Mouse (Mus musculus) gonadal fat pad, adult 2 months (tissue): Measurements from ENCODE around the gene Gm10486. TPM values are rescaled to one million over a fixed set of nuclear protein-coding genes. Genes with fewer than 3 reads are reported as not detected.
"Not testable (repeated sequence)": the region's sequence is repeated elsewhere in the genome, so short reads cannot be mapped to it uniquely, and the experiment has no call there.

ENCODE experiments used
- DNase-seq: peaks from one replicate; pipeline ENCODE4 v3.0.0-alpha.2; 2012; ENCODE audit warnings: low read depth
- polyA plus RNA-seq: library from polyadenylated mRNA; depleted of rRNA; stranded (reverse); fragments of >200 nt; gene quantifications from 2 replicates; pipeline ENCODE4 v1.2.3, GENCODE M21; 2012; rRNA removed

The Gm10486 gene
- not detected in 2 replicates for polyA plus RNA-seq

GRCm38 (mm10) chrX:35067084-35067483, at the start of gene Gm10486:
Gm10486 (plus strand) TSS chrX:35067384.
- DNase-seq, result not testable (repeated sequence)
